Mouse (Mus musculus) limb, embryonic 14.5 days (tissue): ENCODE measurements at regions not wholly inside any gene's neighbourhood (a gene's known extent, or its start where the extent isn't known, plus 50 kb on each side); places are given as distances from the start of the nearest gene placed in this dataset.

Experiments
- ATAC-seq: fragments of 200-750 bp; cut with Nextera tagmentation; 2 replicates; pipeline ENCODE4 v1.8.0; 2017; ENCODE audit warnings: low read depth, moderate number of reproducible peaks, moderate TSS enrichment; ENCODE audit not compliant: low FRiP score
- DNase-seq: peaks from one replicate; pipeline ENCODE4 v3.0.0-alpha.2; 2015; ENCODE audit warnings: low spot score
- H3K27ac ChIP-seq: fragments of 300-500 bp; sonication (generic); replicated peaks from 2 replicates; pipeline ENCODE4 v1.5.1; 2014; ENCODE audit warnings: low read depth, mild to moderate bottlenecking, low read length, moderate library complexity, mixed read lengths
- H3K27me3 ChIP-seq: fragments of 300-500 bp; sonication (generic); 2 replicates; pipeline ENCODE4 v1.6.1; 2014; ENCODE audit warnings: low read length, mixed read lengths; ENCODE audit not compliant: control insufficient read depth, insufficient read depth
- H3K36me3 ChIP-seq: fragments of 300-500 bp; sonication (generic); 2 replicates; pipeline ENCODE4 v1.6.1; 2014; ENCODE audit warnings: mild to moderate bottlenecking, low read length, moderate library complexity, mixed read lengths; ENCODE audit not compliant: control insufficient read depth, insufficient read depth
- H3K4me1 ChIP-seq: fragments of 300-500 bp; sonication (generic); 2 replicates; pipeline ENCODE4 v1.6.1; 2014; ENCODE audit warnings: antibody characterized with exemption, low read length, mixed read lengths; ENCODE audit not compliant: control insufficient read depth, insufficient read depth
- H3K4me2 ChIP-seq: fragments of 300-500 bp; sonication (generic); replicated peaks from 2 replicates; pipeline ENCODE4 v1.6.1; 2014; ENCODE audit warnings: low read depth, mild to moderate bottlenecking, low read length, moderate library complexity; ENCODE audit not compliant: severe bottlenecking
- H3K4me3 ChIP-seq: fragments of 300-500 bp; sonication (generic); replicated peaks from 2 replicates; pipeline ENCODE4 v1.5.1; 2014; ENCODE audit warnings: low read length
- H3K9ac ChIP-seq: fragments of 300-500 bp; sonication (generic); 2 replicates; pipeline ENCODE4 v1.6.1; 2014; ENCODE audit warnings: mild to moderate bottlenecking, low read depth, low read length, moderate library complexity; ENCODE audit not compliant: severe bottlenecking
- H3K9me3 ChIP-seq: fragments of 300-500 bp; sonication (generic); 2 replicates; pipeline ENCODE4 v1.6.1; 2016; ENCODE audit warnings: low read length; ENCODE audit not compliant: control insufficient read depth
- POLR2A ChIP-seq: fragments of 200-500 bp; IDR thresholded peaks from 2 replicates; pipeline ENCODE4 v1.8.0; 2012; ENCODE audit warnings: inconsistent platforms, mild to moderate bottlenecking, moderate library complexity, borderline replicate concordance; ENCODE audit not compliant: insufficient read depth, insufficient read length; ENCODE audit errors: extremely low read depth
- WGBS: fragments of 180-500 bp; shearing (Covaris S2); extraction: QIAGEN DNeasy Blood & Tissue Kit; methylation state at CpG from one replicate; pipeline ENCODE4 v1.1.7; 2014; 5-methylcytosine and 5-hydroxymethylcytosine counted together

GRCm38 (mm10) chr10:120716391-120716790, 182.5 kb downstream of the Msrb3 start:
- Histone ChIP-seq H3K4me2 (no peak overlapping the region), H3K9me3 (no peaks in the 10 kb centered on the region), H3K9ac (no peak overlapping the region), H3K27ac (0 out of 2 replicates have a peak overlapping the region, but pooled peaks have one; percentile 61), H3K4me3 (no peak overlapping the region), H3K36me3 (no peaks in the 10 kb centered on the region), H3K27me3 (no peaks in the 10 kb centered on the region), H3K4me1 (peaks cover 47% of the 10 kb centered on the region)
- DNase-seq (no peak), ATAC-seq (no peak)
- no peak for TF ChIP-seq POLR2A
- WGBS: 73% methylated on average over 6 of the region's 6 CpGs

- Histone ChIP-seq H3K4me1 (peaks cover 42% of the 10 kb centered on the region), H3K4me2 (peak overlapping the region; percentile 25; the same call in 1 of the 2 replicates), H3K36me3 (no peaks in the 10 kb centered on the region), H3K9ac (no peak overlapping the region), H3K27ac (peak overlapping the region; percentile 52; the same call in 1 of the 2 replicates), H3K27me3 (no peaks in the 10 kb centered on the region), H3K9me3 (no peaks in the 10 kb centered on the region), H3K4me3 (no peak overlapping the region)
- WGBS: 24% methylated on average over 20 of the region's 20 CpGs
- DNase-seq (peak; percentile 15), ATAC-seq (peak; percentile 58; the same call in 1 of the 2 replicates)
- TF ChIP-seq POLR2A: no peak
Observed at GRCm38 (mm10) chr10:120707771-120708750, 190.8 kb downstream of the Msrb3 start.

GRCm38 (mm10) chr10:120706684-120707290, 192.1 kb downstream of the Msrb3 start:
- Histone ChIP-seq H3K27me3 (no peaks in the 10 kb centered on the region), H3K27ac (no peak overlapping the region), H3K4me3 (no peak overlapping the region), H3K9me3 (no peaks in the 10 kb centered on the region), H3K4me2 (no peak overlapping the region), H3K4me1 (peaks cover 38% of the 10 kb centered on the region), H3K36me3 (no peaks in the 10 kb centered on the region), H3K9ac (no peak overlapping the region)
- DNase-seq (no peak), ATAC-seq (no peak)
- TF ChIP-seq POLR2A: no peak
- 32% methylated on average over 7 of the region's 7 CpGs for WGBS

- Histone ChIP-seq H3K9ac (no peak overlapping the region), H3K27me3 (no peaks in the 10 kb centered on the region), H3K27ac (no peak overlapping the region), H3K4me1 (peaks cover 14% of the 10 kb centered on the region), H3K9me3 (no peaks in the 10 kb centered on the region), H3K36me3 (no peaks in the 10 kb centered on the region), H3K4me2 (no peak overlapping the region), H3K4me3 (no peak overlapping the region)
- 22% methylated on average over 11 of the region's 11 CpGs for WGBS
- TF ChIP-seq POLR2A: no peak
- peak; percentile 71 for ATAC-seq
- DNase-seq: peak; percentile 73
Observed at GRCm38 (mm10) chr10:120701833-120702232, 197.1 kb downstream of the Msrb3 start.

GRCm38 (mm10) chr10:120697275-120697856, 201.5 kb downstream of the Msrb3 start:
- 13% methylated on average over 16 of the region's 16 CpGs for WGBS
- no peaks in the 10 kb centered on the region for H3K36me3 ChIP-seq
- no peak for TF ChIP-seq POLR2A
- no peak overlapping the region for H3K4me3 ChIP-seq
- peaks cover 19% of the 10 kb centered on the region for H3K4me1 ChIP-seq
- H3K27ac ChIP-seq: no peak overlapping the region
- ATAC-seq (no peak), DNase-seq (peak; percentile 25)
- no peaks in the 10 kb centered on the region for H3K9me3 ChIP-seq
- H3K9ac ChIP-seq: peak overlapping the region; percentile 28; the same call in 1 of the 2 replicates
- peak overlapping the region; percentile 30 for H3K4me2 ChIP-seq
- no peaks in the 10 kb centered on the region for H3K27me3 ChIP-seq
